Mouse (Mus musculus): ENCODE results near the gene Egln2.

The Egln2 gene

DNA sequence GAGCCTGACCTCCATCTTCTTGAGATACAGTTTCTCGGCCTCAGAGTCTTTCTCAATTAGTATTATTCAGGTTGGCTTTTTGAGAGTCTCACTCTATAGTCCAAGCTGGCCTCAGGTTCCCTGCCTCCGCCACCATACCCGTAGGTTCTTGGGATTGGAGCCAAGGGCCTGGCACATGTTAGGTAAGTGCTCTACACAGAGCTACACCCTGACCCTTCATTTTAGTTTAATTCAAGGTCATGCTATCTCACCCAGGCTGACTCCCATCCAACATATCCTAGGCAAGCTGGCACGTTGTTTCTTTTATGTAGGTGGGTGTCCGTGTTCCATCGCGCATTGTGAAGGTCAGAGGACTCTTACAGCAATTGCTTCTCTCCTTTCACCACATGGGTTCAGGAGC, 8.3 kb upstream of the Egln2 start:
- no peak for DNase-seq

DNA sequence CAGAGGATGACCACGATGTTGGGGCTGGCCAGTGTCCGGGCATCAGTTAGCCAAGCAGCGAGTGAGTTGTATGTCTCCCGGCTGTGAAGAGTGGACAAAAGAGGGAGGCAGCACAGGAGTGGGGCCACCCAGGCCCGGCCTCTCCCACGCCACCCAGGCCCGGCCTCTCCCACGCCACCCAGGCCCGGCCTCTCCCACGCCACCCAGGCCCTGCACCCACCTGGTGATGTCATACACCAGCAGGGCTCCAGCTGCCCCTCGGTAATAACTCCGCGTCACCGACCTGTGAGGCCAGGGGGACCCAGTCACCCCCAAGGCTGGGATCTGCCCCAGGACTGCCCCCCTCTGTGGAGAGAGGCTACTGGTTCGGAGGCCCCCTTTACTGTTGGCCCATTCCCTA, 7.9 kb upstream of the Egln2 start:
- no peak for DNase-seq

DNA sequence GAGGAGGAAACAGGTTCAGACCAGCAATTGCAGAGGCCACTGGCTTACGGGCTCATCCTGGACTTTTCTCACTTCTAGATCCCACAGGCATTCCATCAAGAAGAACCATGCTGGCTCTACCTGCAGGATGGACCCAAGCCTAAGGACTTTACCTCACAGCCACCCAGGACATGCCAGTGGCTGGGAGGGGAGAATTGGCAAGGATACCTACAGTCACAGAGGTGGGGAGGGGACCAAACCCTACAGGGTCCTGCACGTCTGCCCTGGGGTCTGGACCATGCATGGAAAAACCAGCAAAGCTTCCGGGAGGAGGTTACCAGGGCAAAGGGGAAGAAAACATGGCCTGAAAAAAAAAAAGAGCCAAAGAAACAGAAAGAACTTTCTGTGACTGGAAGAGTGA, 4.4 kb upstream of the Egln2 start:
- DNase-seq: no peak

DNA sequence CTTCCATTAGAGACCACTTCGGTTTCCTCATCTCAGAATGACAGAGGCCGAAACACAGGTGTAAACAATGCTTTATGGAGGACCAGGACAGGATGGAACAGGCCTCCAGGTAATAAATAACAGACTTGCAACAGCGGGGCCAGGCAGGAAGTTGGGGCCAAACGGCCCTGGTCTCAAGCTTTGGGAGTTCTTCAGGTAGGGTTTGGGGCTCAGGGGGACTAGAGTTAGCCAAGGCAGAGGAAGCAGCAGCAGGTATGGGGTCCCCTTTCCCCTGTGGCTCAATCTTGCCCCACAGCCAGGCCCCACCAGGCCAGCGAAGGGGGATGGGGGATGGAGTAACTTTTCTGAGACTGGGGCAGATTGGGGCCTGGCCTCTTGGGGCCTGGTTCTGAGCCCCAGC, 1.8 kb upstream of the Egln2 start:
- no peak for DNase-seq

DNA sequence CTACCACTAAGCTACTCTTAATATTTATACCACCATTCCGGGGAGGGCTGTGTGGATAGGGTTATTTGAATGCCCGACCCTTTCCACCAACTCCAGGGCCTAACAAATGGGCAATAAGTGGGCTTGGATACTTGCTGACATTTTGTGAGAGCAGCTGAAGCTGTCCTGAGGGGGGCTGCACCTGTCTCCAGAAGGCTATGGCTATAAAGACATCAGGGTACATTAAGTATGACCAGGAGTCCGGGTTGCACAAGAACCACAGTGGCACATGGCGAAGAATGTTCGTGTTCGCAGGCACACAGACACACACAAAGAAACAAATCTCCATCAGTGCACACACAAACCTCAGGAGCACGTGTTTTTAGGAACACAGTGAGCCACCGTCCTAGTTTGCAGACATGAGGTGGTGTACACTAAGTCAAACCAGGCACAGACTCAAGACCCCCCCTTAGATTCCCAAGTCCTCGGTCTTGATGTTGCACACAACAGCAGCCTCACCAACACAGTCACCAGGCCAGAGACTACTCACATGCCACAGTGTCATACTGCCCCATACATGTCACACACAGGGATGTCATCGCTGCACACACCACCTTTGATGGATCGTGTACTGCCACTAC, 983 bp upstream of the Egln2 start:
- no peak for DNase-seq

DNA sequence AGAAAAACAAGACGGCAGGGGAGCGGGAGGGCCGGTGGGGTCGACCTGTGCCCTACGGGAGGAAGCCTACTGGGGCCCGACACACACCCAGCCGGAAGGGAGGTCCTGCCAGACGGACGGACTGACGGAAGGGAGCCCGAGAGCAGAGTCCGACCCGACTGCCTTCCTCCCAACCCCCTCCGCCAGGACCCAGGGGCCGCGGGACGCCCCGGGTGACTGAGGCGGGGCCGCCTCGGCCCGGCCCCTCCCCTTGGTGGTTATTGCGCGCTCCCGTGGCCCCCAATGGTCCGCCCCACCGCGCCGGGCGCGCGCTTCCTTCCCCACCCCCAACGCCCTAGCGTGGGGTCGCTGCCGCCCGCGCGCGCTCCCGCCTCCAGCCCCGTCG, 381 bp downstream of the Egln2 start:
- DNase-seq: peak; percentile 74

DNA sequence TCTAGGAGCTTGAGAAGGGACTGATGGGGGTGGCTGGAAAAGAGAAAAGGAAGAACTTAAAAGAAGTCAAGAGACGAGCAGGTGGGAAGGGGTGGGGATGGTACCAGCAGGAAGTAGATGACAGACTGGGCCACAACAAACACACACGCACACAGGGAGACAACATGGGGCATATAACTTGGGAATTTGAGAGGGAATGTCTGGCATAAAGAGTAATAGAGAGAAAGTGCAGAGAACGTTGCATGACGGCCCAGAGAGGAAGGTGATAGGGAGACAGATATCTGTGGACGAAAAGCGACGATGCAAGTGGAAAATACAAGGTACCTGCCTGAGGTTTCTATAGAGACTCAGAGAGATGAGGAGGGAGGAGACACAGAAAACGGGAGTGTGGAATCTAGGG, 906 bp downstream of the Egln2 start:
- no peak for DNase-seq

DNA sequence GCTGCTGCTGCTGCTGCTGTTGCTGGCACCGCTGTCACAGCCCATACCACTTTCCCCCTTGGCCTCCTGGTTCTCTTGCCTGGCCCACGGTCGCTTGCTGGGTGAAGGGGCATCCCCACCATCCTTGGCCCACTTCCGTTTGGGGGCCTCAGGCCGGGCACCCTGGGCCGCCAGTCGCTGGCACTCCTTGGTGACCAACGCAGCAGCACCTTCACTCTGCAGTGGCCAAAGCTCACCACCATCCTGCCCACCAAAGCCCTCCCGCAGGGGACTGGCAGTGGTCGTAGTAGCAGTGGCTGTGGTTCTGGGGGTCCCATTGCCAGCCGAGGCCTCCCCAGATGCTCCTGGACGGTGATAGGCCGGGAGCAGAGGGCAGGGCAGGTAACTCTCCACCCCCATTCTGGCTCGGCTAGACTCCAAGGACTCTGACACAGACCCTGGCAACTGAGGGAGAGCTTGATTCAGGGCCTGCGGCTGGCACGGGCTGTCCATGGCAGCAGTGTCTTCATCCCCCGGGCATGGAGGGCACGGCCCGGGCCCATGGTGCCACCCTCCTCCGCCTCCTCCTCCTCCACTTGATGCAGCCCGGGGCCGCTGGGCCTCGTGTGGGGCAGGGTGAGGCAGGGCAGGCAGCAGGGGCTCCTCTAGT, 1.5 kb downstream of the Egln2 start:
- DNase-seq: no peak

DNA sequence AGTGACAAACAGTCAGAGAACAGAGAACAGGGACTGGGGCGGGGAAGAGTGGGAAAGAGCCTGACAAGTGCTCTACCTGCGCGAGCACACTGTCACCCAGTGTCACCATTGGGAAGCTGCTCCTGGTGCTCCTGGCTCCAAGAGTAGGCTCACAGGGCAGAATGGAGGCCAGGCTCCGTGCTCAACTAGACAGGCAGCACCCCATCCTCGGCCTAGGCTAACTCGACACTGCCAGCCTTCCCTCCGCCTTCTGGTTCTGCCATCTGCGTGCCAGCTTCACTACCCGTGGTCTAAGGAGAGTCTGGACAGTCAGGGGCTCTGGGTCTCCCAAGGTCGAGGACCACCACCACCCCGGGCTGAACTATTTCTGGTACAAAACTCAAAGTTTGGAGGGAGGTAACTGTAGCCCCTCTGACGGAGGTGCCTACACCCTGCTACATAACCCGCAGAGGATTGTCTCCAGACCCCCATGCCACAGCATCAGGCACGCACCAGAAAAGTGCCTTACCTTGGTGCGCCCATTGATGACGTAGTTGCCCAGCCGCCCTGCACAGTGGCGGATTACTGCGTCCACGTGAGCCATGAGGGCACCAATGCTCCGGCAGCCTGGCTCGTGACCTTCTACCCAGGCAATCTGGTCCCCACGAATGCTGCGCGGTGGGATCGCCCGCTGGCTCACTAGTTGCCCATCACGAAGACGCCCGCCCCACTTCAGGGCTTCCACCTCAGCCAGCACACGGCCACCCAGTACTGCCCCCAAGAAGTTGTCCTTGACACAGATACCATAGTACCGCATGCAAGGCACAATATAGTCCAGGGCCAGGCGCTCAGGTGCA, 2.3 kb downstream of the Egln2 start:
- no peak for DNase-seq

DNA sequence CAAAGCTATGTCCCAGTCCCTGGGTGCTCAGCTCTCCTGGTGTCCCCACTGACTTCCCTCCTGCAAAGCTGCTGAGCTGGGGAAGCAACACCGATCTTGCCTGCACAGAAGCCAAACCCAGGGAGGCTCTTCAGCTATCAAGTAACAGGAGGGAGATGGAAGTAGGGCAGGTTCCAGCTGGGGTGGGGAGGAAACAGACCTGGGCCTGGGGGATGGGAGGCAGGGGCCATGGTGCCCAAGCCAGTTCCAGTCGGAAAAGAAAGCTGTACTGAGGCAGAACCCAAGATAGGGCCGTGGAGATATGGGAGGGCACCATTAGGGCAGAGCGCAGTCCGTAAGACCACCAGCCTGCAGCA, 3.2 kb downstream of the Egln2 start:
- no peak for DNase-seq

DNA sequence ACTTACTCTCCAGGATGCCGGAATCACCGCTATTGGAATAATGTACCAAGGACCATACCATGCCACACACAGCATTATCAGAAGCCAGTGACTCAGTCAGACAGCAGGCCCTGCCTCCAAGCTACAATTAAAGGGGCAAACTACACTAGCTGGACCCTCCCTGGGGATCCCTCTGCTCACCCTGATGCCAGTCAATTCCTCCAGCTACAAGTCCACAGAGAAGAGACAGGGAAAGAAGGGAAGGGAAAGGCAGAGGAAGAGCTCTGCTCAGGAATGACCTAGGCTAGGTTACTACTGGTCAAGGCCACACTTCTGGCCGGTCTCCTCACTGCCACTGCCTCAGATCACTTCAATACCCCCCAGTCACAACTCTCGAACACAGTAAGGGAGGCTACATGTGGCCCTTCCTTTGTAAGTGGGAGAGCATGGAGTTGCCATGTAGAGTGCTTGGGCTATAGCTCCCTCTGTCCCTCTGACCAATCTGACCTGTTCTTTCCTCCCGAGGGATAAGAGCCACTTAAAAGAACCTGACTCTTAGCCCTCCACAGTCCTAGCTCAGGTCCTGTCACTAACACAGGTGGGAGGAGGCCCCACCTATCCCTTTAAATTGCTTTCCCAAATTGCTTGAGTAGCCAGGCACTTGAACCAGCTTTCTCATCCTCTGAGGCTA, 3.7 kb downstream of the Egln2 start:
- DNase-seq: no peak

DNA sequence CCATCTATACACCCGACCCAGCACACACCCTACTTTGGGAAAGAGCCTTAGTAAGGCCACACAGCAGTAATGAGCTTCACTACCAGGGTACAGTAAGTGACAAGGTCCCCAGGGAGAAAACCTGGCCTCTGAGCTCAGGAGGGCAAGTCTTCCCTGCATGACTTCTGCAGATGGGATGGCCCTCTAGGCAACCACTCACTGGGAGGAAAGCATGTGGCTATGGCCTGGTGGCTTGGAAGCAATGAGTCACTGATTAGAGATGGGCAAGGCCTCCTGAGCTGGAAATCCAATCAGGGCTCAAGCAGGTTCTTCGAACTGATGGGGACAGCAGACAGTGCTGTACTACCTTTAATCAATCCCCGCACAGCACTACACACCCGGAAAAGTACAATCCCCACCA, 4.9 kb downstream of the Egln2 start:
- no peak for DNase-seq

DNA sequence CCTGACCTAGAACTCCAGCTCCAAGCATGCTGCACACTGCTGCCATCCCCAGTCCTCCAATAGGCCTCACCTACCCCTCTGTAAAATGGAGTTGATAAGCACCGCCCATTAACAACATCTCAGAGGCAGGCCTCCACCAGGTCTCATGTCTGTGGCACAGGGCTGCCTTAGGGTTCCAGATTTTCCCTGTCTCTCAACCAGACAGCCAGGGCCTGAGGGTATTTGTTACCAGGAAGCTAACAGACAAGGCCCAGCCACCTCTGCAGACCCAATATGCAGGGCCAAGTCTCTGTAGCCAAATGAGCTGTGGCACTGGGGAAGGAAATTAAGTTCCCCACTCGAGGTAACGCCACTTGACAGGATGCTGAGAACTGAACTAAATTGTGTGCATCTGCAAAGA, 5.7 kb downstream of the Egln2 start:
- no peak for DNase-seq

DNA sequence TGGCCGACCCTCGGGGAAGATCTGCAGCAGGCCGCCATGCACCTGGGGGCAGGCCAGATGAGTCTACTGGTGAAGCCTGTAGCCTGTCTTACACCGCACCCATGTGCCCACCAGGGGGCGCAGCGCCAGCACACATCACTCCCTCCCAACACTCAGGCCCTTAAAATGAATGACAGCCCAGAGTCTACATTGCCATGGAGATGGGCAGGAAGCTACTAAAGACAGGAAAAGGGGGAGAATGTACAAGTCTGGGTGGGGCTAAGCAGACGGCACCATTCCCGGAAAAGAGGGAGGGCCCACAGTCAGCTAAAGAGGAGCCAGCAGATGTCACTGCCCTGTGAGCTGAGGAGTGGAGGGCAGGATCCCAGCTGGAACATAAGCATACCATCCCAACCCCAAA, 6.7 kb downstream of the Egln2 start:
- peak; percentile 88 for DNase-seq

DNA sequence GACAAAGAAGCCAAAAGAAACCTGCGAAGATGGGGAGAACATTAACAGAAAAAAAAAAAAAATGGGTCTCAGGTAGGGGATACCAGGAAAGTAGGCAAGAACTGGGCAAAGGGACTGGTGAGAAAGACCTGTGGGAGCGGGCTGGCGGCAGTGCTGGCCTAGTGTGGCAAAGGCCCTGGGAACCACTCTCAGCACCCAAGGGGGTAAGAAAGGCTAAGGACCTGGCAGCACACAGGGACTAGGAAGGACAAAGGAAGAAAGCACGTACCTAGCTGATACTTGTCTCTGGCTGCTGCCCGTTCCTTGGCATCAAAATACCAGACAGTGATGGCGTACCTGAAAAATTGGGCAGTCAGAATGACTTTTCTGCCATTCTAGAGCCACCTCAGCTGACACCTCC, 7.3 kb downstream of the Egln2 start:
- no peak for DNase-seq

DNA sequence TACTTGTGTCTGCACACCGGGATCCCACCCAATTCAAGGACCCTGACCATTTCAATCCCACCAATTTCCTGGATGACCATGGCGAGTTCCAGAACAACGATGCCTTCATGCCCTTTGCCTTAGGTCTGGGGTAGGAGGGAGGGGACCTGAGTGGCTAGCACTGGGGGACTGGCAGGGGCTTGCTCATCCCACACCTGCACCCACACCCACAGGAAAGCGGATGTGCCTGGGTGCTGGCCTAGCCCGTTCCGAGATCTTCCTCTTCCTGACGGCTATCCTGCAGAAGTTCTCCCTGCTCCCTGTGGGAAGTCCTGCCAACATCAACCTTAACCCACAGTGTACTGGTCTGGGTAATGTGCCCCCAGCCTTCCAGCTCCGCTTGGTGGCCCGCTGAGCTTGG, 8.4 kb downstream of the Egln2 start:
- DNase-seq: no peak

DNA sequence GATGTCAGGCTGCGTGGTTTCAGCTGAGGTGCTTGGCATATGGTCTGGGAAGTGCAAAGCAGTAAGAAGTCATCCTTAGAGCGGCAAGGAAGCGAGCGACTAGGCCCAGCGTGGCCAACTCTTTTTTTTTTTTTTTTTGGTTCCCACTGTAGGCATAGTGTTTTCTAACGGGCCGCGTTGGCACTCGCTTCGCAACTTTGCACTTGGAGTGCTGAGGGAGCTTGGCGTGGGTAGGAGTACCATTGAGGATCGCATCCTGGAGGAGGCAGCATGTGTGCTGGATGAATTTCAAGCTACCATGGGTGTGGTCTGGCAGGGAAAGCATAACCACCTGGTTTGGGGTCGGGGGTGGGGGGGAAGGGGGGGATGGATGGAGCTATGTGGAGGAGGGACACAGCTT, 10.6 kb downstream of the Egln2 start:
- DNase-seq: peak; percentile 80

DNA sequence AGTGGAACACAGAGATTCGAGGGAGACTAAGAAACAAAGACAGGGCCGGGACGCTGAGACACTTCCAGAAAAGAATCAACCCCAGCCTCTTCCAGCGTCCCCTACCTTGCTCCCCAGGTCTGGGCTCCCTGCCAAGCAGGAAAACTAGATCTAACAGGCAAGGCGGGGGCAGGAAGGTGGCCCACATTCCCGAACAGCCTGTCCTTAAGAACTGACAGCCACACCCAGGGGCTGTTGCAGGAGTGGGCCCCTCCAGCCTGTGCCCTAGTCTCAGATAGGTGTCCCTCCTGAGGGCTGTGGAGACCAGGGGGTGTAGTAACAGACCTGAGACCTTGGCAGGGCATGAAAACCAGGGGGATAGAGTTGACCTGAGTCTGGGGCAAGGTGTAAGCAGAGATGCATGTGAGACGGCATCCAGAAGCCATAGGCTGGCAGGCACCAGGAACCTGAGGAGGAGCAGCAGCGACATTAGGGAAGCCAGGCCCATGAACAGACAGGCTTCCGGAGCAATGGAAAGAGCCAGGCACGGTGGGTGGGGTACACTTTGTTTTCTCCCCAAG, 13.3 kb downstream of the Egln2 start, which contains the start of gene Cyp2t4:
Gene Cyp2t4 (plus strand): TSS at position 510 of the 560 bp plus-strand sequence.
- no peak for DNase-seq

DNA sequence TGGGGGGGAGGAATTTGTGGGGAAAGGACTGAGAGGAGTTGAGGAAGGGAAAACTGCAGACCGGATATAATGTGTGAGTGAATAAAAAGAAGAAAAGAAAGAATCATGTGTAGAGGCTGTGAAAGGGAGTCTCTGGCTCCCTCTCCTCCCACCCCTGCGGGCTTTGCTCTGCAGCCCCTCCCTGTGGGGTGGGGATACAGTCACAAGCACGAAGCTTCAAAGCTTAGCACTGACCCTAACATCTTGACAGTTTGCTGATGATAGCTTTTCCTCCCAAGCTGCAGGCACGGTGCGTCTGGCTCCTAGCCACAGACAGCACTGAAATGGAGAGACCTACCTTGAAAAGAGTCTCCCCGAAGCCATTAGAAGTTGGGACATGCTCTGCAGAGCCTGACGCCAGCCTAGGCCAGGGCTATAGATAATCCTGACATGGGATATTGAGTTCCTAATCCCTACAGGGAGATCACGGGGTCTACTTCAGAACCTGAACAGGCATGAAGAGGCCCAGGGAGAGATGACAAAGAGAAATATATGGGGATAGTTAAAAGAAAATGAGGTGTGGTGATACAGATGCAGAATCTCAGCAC, 30.1 kb downstream of the Egln2 start:
- no peak for DNase-seq

DNA sequence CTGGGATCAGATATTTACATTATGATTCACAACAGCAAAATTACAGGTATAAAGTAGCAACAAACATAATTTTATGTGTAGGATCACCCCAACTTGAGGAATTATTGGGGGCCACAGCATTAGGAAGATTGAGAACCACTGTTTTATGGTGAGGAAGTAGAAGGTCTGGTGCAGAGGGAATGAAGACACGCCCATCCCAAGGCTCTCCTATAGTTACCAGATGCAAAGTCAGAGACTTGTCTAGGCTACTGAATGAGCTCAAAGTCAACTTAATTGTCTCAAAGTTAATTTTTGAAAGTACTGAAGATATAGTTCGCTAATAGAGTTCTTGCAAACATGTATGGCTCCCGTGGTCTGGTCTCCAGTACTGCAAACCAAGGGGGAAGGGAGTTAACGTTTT, 32.8 kb downstream of the Egln2 start:
- no peak for DNase-seq

DNA sequence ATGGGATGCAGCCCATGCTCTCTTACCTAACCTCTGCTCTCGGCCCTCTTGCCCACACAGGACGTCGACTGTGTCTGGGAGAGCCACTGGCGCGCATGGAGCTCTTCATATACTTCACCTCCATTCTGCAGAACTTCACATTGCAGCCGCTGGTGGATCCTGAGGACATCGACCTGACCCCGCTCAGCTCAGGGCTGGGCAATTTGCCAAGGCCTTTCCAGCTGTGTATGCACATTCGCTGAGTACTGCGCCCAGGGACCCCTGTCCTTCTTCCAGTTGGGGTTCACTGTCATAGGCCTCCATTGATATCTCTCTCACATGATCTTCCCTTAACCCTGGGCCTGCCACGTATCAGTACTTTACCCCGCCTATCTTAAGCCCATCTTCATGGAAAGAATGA, 33.4 kb downstream of the Egln2 start:
- no peak for DNase-seq

DNA sequence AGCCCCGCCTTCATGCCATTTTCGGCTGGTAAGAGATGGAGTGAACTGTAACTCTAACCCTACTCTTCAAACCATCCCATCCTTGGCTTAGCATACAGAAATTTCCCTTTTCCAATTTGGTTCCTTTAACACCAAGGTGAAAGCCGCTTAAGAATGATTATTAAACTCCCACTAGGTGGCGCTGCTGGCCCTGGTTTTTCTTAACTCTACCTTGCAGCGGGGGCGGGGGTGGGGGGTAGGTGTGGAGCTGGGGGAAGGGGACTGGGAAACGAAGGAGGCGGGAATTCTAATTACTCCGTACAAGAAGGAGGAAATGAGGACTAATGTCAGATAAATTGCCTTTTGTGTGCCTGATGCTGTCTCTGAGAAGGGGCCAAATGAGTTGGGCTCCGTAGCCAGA, 34.0 kb downstream of the Egln2 start:
- peak; percentile 38 for DNase-seq

DNA sequence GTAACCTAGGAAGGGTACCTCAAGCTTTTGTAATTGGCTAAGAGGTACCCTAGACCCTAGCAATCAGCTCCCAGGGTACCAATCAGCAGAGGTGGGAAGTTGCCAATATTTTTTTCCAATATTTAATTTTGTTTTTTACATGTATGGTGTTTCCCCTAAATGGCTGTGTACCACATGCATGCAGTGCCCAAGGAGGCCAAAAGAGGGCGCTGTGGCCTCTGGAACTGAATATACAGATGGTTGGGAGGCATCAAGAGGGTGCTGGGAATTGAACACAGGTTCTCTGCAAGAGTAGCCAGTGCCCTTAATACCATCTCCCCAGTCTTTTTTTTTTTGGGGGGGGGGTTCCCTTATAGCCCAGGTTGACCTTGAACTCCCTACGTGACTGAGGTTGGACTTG, 35.2 kb downstream of the Egln2 start:
- DNase-seq: no peak

Measured in right cerebral cortex, adult 18-20 months (tissue).